Mouse (Mus musculus): ENCODE measurements around the gene Nae1.
"Not testable (repeated sequence)": the region's sequence is repeated elsewhere in the genome, so short reads cannot be mapped to it uniquely, and the experiment has no call there.

Gene Nae1

GRCm38 (mm10) chr8:104533971-104534778 lies at the start of gene Nae1, which contains the start of gene Car7:
TSS of gene Nae1 (minus strand) at chr8:104534637.
TSS of gene Car7 (plus strand) at chr8:104534689.
- in situ Hi-C loops (cut with MboI, MseI), result no loop called here

DNA sequence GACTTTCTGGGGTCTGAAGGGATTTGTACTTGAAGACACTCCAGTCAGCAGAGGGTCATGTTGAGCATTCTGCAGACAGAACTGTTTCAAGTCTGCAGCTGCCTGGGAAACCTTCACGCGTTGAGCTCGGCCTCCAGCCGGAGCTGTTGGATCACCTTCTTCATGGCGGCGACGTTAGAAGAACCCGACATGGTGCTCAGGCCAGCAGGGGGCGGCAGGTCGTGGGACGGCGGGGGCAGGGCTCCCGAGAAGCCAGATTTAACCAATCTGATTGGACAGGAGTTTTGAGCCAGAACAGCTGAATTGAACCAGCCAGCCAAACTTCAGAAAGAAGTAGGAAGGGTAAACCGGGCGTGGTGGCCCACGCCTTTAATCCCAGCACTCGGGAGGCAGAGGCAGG lies 43.2 kb upstream of the Nae1 start:
- in situ Hi-C loops (cut with MboI, MseI), result not testable (repeated sequence)

GRCm38 (mm10) chr8:104576820-104577219 lies 42.4 kb upstream of the Nae1 start:
- in situ Hi-C loops (cut with MboI, MseI), result no loop called here

DNA sequence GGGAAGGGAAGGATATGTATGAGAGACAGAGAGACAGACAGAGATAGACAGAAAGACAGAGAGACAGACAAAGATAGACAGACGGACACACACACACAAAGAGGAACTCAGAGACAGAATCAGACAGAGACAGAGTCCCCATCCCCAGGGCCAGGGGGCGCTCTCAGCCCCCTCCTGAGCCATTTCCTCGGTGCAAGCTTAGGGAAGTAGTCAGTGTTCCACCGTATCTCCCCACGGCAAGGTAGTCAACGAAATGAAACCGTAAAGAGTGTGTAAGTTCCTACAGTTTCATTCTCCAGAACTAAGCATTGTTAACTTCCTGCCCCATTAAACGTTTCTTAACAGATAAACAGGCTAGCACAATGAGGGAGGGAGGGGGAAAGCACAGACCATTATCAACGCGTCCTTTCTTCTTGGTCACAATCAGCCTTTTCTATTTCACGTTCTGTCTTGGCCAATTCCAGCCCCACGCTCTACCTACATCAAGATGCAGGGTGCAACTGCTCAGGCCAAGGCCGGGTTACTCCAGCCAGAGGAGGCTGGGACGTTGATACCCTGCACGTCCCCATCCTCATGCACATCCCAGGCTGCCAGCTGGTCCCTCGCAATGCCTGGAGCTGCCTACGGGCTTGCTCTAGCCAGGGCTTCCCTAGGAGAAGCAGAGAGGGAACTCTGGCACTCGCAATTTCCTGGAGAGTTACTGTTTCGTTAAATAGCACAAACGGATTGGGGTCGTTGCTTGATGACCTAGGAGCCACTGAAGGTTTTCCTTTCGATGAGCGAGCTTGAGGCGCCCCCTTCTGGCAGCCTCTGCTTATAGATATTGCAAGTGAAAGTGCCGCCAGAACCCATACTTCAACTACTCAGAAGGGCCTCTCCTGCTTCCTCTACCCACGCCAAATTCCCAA lies 36.3 kb upstream of the Nae1 start:
- in situ Hi-C loops (cut with MboI, MseI), result no loop called here

- in situ Hi-C loops (cut with MboI, MseI), result loop anchor here (10.0 kb wide), 1 partner anchor 225 kb away; no protein-coding TSS in a partner anchor
These were observed 35.1 kb upstream of the Nae1 start for GRCm38 (mm10) chr8:104569559-104569958.

DNA sequence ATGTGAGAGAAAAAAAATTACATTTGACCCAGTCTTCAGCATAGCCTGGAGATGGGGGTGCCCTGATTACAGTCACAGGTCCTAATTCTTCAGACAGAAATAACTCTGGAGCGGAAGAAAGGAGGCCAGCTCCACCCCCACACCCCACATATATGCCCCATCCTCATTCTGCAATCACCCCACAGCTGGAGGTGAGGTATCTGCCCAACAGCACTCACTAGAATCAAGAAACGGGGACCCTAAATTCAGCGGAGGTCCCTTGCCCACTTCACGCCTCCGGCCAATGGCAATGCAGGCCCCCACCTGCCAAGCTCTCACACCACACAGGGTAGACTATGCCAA lies 31.0 kb upstream of the Nae1 start:
- in situ Hi-C loops (cut with MboI, MseI), result loop anchor here (10.0 kb wide), 1 partner anchor 221 kb away; no protein-coding TSS in a partner anchor

DNA sequence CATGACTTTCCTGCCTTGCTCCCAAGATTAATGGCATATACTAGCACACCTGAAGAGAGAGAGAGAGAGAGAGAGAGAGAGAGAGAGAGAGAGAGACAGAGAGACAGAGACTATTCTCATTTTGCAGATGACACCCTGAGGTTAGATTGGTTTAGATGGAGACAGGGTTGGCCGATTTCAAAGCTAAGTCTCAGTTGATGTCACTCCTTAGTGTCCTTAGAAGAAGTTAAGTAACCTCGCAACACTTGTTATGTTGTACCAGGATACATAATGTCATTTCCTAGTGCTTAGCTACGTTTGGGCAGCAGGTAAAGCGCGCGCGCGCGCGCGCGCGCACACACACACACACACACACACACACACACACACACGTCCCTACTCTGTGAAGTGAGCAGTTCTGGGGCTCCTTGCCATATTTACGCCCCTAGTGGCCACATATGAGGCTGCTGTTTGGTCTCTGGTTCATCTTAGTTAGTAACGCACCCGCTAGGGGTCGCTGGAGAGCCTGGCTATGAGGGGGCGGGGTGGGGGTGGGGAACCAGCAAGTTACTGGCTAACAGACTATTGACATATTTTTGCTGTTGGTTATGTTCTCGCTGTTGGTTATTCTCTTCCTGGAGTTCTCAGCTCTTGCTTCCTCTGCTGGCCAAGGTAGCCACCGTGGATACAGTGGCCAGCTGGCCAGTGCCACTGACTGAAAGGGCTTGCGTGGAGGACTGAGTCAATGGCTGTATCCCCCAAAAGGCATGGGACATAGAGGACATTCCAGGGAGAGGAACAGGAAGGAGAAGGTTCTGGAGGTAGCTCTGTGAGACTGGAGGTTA lies 30.4 kb upstream of the Nae1 start:
- in situ Hi-C loops (cut with MboI, MseI), result loop anchor here (10.0 kb wide), 1 partner anchor 220 kb away; no protein-coding TSS in a partner anchor

DNA sequence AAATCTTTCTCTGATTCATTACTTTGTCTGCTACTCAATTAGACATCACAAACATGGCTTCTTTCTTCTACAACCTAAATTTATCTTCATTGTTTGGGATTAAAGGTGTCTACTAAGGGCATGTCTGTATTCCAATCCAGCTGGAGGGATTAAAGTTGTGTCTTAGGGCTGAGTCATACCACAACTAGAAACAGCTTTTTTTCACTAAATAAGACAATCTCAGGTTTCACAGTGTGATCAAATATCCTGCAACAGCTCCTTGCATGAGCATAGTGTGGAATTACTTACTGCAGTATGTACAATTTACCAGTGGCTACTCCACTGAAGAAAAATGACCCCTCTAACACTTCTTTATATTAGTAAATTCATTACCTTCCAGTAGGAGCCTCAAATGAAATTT lies 26.3 kb upstream of the Nae1 start:
- in situ Hi-C loops (cut with MboI, MseI), result loop anchor here (10.0 kb wide), 1 partner anchor 216 kb away; no protein-coding TSS in a partner anchor

DNA sequence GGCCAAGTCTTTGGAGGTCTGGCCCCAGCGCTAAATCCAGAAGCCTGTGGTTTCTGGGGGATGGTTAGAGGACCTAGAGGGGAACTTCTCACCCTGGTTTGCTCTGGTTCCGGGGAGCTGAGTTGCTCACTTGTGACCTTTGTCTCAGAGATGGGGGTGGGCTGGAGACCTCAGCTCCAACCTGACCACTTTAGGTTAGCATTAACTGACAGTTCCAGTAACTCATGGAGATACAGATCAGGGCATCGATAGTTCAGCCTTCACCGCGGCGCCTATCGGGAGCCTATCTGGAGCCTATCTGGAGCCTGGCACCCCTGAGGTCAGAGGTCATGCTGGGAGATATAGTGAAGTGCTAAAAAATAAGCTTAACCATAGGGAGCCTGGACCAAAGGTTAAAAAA lies 22.8 kb upstream of the Nae1 start:
- in situ Hi-C loops (cut with MboI, MseI), result no loop called here

- in situ Hi-C loops (cut with MboI, MseI), result no loop called here
These were observed 20.8 kb upstream of the Nae1 start for GRCm38 (mm10) chr8:104555191-104555590.

DNA sequence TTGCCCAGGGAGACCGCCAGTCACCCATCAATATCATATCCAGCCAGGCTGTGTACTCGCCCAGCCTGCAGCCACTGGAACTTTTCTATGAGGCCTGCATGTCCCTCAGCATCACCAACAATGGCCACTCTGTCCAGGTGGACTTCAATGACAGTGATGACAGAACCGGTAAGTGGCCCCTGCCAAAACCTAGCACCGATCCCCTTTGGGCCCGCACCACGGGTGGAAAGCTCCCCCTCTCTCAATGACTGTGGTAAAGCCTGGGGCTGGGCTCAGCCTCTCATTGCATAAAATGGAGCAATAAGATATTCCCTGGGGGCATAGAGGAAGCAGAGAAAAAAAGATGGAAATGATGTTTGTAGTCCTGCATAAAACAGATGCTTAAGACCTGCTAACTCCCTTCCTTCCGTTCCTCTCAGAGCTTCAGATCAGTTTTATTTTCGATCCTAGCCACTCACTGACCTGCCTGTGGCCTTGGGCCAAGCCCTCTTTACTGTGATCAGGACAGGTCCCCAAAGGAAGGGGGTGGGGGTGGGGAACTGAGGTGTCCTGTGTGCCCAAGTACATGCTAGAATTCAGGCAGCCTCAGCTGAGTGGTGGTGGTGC lies 9.1 kb upstream of the Nae1 start:
- in situ Hi-C loops (cut with MboI, MseI), result no loop called here

GRCm38 (mm10) chr8:104542160-104542559 lies 7.7 kb upstream of the Nae1 start:
- in situ Hi-C loops (cut with MboI, MseI), result no loop called here

- in situ Hi-C loops (cut with MboI, MseI), result no loop called here
These were observed 7.1 kb upstream of the Nae1 start for GRCm38 (mm10) chr8:104541515-104541880.

GRCm38 (mm10) chr8:104540710-104541514 lies 6.5 kb upstream of the Nae1 start:
- in situ Hi-C loops (cut with MboI, MseI), result no loop called here

- in situ Hi-C loops (cut with MboI, MseI), result no loop called here
These were observed 5.8 kb upstream of the Nae1 start for GRCm38 (mm10) chr8:104540238-104540637.

GRCm38 (mm10) chr8:104539566-104539965 lies 5.1 kb upstream of the Nae1 start:
- in situ Hi-C loops (cut with MboI, MseI), result no loop called here

DNA sequence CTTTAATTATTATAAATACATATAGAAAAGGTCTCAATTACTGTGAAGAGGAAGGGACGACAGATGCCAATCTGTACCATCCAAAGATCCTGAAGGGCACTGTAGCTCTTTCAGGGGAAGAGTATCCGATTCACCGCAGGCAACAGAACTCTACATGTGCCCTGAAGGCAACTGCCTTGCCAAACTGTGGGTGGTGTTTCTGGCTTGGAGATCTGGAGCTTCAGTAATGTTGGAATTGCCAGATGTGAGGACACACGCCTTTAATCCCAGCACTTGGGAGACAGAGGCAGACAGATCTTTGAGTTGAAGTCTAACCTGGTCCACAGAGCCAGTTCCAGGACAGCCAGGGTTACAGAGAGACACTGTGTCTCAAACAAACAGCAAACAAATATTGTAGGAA lies 4.5 kb upstream of the Nae1 start:
- in situ Hi-C loops (cut with MboI, MseI), result no loop called here

DNA sequence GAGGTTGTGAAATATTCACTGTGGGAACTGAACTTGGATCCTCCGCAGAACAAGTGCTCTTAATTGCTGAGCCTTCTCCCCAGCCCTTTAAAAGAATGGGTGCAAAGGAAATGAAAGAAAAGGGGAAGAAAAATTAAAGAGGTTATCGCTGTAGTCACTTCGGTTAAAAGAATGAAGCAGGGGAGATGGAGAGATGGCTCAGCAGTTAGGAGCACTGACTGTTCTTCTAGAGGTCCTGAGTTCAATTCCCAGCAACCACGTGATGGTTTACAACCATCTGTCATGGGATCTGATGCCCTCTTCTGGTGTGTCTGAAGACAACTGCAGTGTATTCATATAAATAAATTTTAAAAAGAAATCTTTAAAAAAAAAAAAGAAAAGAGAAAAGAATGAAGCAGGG lies 1.6 kb upstream of the Nae1 start:
- in situ Hi-C loops (cut with MboI, MseI), result no loop called here

DNA sequence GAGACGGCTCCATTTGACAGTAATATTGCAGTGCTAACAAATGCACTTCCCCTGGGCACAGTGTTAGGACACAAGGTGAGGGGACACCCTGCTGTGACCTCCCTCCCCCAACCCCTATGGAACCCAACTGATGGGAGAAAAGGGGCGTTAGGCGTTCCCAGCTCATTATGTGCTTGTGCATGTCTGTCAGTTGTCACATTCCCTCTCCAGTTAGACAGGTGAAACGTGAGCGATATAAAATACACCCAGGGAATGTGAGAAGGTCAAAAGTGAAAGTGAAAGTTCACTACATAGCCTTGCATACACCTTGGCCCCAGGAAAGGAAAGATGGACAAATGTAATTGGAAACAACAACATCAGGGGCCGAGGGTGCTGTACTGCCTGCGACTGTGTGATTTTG lies 941 bp upstream of the Nae1 start:
- in situ Hi-C loops (cut with MboI, MseI), result no loop called here

GRCm38 (mm10) chr8:104534779-104535141 lies 323 bp upstream of the Nae1 start:
- in situ Hi-C loops (cut with MboI, MseI), result no loop called here

Data from regulatory T cell (primary cell).